In genomic region chr6:52008757-52009156, GRCm38 (mm10) we compare ENCODE assay signal across 16 mouse cellular contexts. TPM values are rescaled to one million over a fixed set of nuclear protein-coding genes. Genes with fewer than 3 reads are reported as not detected.
DNase-seq lines count a peak whose midpoint lies in the region; ATAC-seq and TF ChIP-seq lines count a peak whose summit lies in the region.
"Had no signal": no experiment of that assay in that cellular context is flagged by ENCODE, and none has a peak within 500 bp of the region (broad histone marks: within the 10 kb centered on the region; RNA-seq: fewer than 3 reads in every experiment).

No protein-coding gene starts in this region.

- WGBS in heart, adult 2 months, result 38% methylated on average over 3 of the region's 3 CpGs
- 42% methylated on average over 3 of the region's 3 CpGs for WGBS in liver, adult 2 months
- 47% methylated on average over 3 of the region's 3 CpGs for WGBS in liver, embryonic 12.5 days (ENCODE audit: insufficient replicate concordance)

- intact Hi-C loops in heart, adult 2 months (cut with DNase I), result loop anchor here (10.0 kb wide), 1 partner anchor 544 kb away; the partner anchor contains the start of gene Hnrnpa2b1
- intact Hi-C loops in left cerebral cortex, postnatal 10 days (cut with DNase I), result loop anchor here (5.0 to 10.0 kb wide), 4 partner anchors 126 to 831 kb away; partner anchors contain the start of gene Evx1

- H3K4me1 ChIP-seq in heart, adult 2 months (ENCODE audit: control insufficient read depth, insufficient read depth, low read length), result peaks cover 4% of the 10 kb centered on the region
- H3K4me1 ChIP-seq in liver, adult 2 months (ENCODE audit: control insufficient read depth, insufficient read depth, low read length), result peaks cover 27% of the 10 kb centered on the region
- H3K4me1 ChIP-seq in liver, embryonic 12.5 days, result peaks cover 16% of the 10 kb centered on the region

- no peaks in the 10 kb centered on the region for H3K36me3 ChIP-seq in heart, adult 2 months (ENCODE audit: control insufficient read depth, insufficient read depth, low read length)
- H3K36me3 ChIP-seq in liver, adult 2 months (ENCODE audit: control insufficient read depth, insufficient read depth, low read length), result no peaks in the 10 kb centered on the region
- no peaks in the 10 kb centered on the region for H3K36me3 ChIP-seq in liver, embryonic 12.5 days
- H3K36me3 ChIP-seq: embryonic facial prominence, embryonic 10.5 days; limb, embryonic 13.5 days; lung, embryonic 15.5 days had no signal

- TF ChIP-seq EP300 in heart, adult 2 months (IDR thresholded peaks at IDR 0.05; ENCODE audit: insufficient read depth, low read depth, low read length), result no peak

- no peak overlapping the region for H3K4me2 ChIP-seq in liver, embryonic 12.5 days
- H3K4me2 ChIP-seq: limb, embryonic 13.5 days; lung, embryonic 15.5 days had no signal

- H3K27me3 ChIP-seq in heart, adult 2 months (ENCODE audit: control insufficient read depth, insufficient read depth, low read length), result peaks cover 8% of the 10 kb centered on the region
- H3K27me3 ChIP-seq in liver, adult 2 months (ENCODE audit: control insufficient read depth, insufficient read depth, low read length), result 0 out of 2 replicates have a peak, but pooled peaks cover 2% of the 10 kb centered on the region
- peaks cover 51% of the 10 kb centered on the region for H3K27me3 ChIP-seq in liver, embryonic 12.5 days (replicated peaks)
- H3K27me3 ChIP-seq: megakaryocyte, embryonic 14.5 days had no signal

- H3K4me3 ChIP-seq in heart, adult 2 months, result no peak overlapping the region
- no peak overlapping the region for H3K4me3 ChIP-seq in liver, adult 2 months (ENCODE audit: insufficient read depth, low read depth, low read length)
- no peak overlapping the region for H3K4me3 ChIP-seq in liver, embryonic 12.5 days
- H3K4me3 ChIP-seq: embryonic facial prominence, embryonic 10.5 days; limb, embryonic 13.5 days; lung, embryonic 15.5 days had no signal

- peak; percentile 28 for TF ChIP-seq CTCF in heart, adult 2 months (IDR thresholded peaks at IDR 0.05)
- TF ChIP-seq CTCF in liver, adult 2 months (IDR thresholded peaks at IDR 0.05; ENCODE audit: low read depth, low read length), result 0 out of 2 replicates have a peak, but pooled peaks have one; percentile 5

- H3K27ac ChIP-seq in heart, adult 2 months, result no peak overlapping the region
- no peak overlapping the region for H3K27ac ChIP-seq in liver, adult 2 months (replicated peaks; ENCODE audit: insufficient read depth, low read depth, low read length)
- no peak overlapping the region for H3K27ac ChIP-seq in liver, embryonic 12.5 days
- H3K27ac ChIP-seq: embryonic facial prominence, embryonic 10.5 days; limb, embryonic 13.5 days; lung, embryonic 15.5 days had no signal

- DNase-seq in heart, adult 2 months, result no peak
- no peak for DNase-seq in heart, adult 18-20 months
- peak; percentile 59 for DNase-seq in liver, adult 2 months (ENCODE audit: extremely low read depth, low read depth, low spot score)
- peak; percentile 13 for DNase-seq in retina, postnatal 1 day
- no peak for DNase-seq in retina, embryonic 14.5 days (ENCODE audit: low spot score)
- no peak for DNase-seq in testis, postnatal 10 days (ENCODE audit: low spot score)
- DNase-seq in left cerebral cortex, postnatal 10 days (ENCODE audit: extremely low spot score in 1 of 2, low spot score in 2 of 2), result no peak
- DNase-seq: adrenal gland, postnatal 14 days; cerebellum, adult 9-10 months; forebrain, postnatal 0 days; thymus, adult 2 months had no signal

- no peak overlapping the region for H3K9ac ChIP-seq in heart, adult 2 months (ENCODE audit: low read depth, low read length)
- H3K9ac ChIP-seq in liver, adult 2 months (ENCODE audit: low read depth, low read length), result no peak overlapping the region
- H3K9ac ChIP-seq in liver, embryonic 12.5 days, result no peak overlapping the region
- H3K9ac ChIP-seq: forebrain, postnatal 0 days; limb, embryonic 13.5 days; lung, embryonic 15.5 days had no signal

- peaks cover 2% of the 10 kb centered on the region; the same call in 1 of the 2 replicates for H3K79me2 ChIP-seq in heart, adult 2 months (replicated peaks; ENCODE audit: control insufficient read depth, insufficient read depth, low read length)
- peaks cover 14% of the 10 kb centered on the region; the same call in 1 of the 2 replicates for H3K79me2 ChIP-seq in liver, adult 2 months (ENCODE audit: control insufficient read depth, insufficient read depth, low read length)

- H3K9me3 ChIP-seq in liver, embryonic 12.5 days (replicated peaks), result no peaks in the 10 kb centered on the region
- H3K9me3 ChIP-seq: embryonic facial prominence, embryonic 10.5 days; limb, embryonic 13.5 days; lung, embryonic 15.5 days; megakaryocyte, embryonic 14.5 days had no signal

- ATAC-seq in liver, embryonic 12.5 days, result no peak
- ATAC-seq: forebrain, postnatal 0 days had no signal

- TF ChIP-seq POLR2A in heart, adult 2 months (IDR thresholded peaks at IDR 0.05; ENCODE audit: insufficient read depth, low read depth, low read length), result no peak
- TF ChIP-seq POLR2A in liver, adult 2 months (IDR thresholded peaks at IDR 0.05; ENCODE audit: extremely low read depth, insufficient read depth, low read length), result no peak

RNA-seq across cellular contexts. Expression of gene Skap2, which starts 3.6 kb away (rescaled TPM):
- total RNA-seq in heart, adult 2 months (2021), result 1 to 10 TPM; 8.6 to 8.9 TPM
- polyA plus RNA-seq in heart, adult 2 months (2012; rRNA removed), result 5.0 and 6.7 TPM in 2 replicates
- 10 to 100 TPM in 1 of 2 experiments, 1 to 10 TPM in 1; 8.5 to 12.6 TPM for total RNA-seq in heart, adult 18-20 months (2021)
- 12.8 and 15.6 TPM in 2 replicates for total RNA-seq in liver, adult 2 months (2014; rRNA removed)
- polyA plus RNA-seq in liver, adult 2 months (2012; rRNA removed), result 3.9 and 4.0 TPM in 2 replicates
- polyA plus RNA-seq in liver, embryonic 12.5 days (2016; fragmentation: Nextera tagmentation; extraction: Ambion mirVana), result 22.2 and 22.6 TPM in 2 replicates
- 1 to 10 TPM; 6.4 to 7.7 TPM for total RNA-seq in left cerebral cortex, postnatal 10 days (2021)

Comparison
In these comparisons a context has a peak if more than half of its experiments do, and no peak if none do; other contexts are left out.
1. DNase-seq: peak in liver, adult 2 months (single experiment) and retina, postnatal 1 day (single experiment); none in heart, adult 2 months (0 of 2), heart, adult 18-20 months (0 of 2), retina, embryonic 14.5 days (single experiment), testis, postnatal 10 days (single experiment) and left cerebral cortex, postnatal 10 days (0 of 2).